Mouse (Mus musculus) G1E (cell line): ENCODE measurements around the gene Smpd3. TPM values are rescaled to one million over a fixed set of nuclear protein-coding genes. Genes with fewer than 3 reads are reported as not detected.
"Not testable (repeated sequence)": the region's sequence is repeated elsewhere in the genome, so short reads cannot be mapped to it uniquely, and the experiment has no call there.

Experiments
- ATAC-seq: 2 replicates; pipeline ENCODE4 v1.8.0; 2016; ENCODE audit warnings: mild to moderate bottlenecking; ENCODE audit not compliant: insufficient number of reproducible peaks, poor library complexity, low FRiP score, severe bottlenecking; ENCODE audit errors: extremely low read depth
- DNase-seq: peaks from one replicate; pipeline ENCODE4 v3.0.0; 2012; ENCODE audit warnings: low spot score
- H3K27me3 ChIP-seq: 2 replicates; pipeline ENCODE4 v1.6.1; 2012; ENCODE audit warnings: mild to moderate bottlenecking, low read length, inconsistent platforms; ENCODE audit not compliant: insufficient read depth
- H3K36me3 ChIP-seq: replicated peaks from 2 replicates; pipeline ENCODE3; 2012; ENCODE audit warnings: mild to moderate bottlenecking, inconsistent platforms
- H3K4me1 ChIP-seq: 2 replicates; pipeline ENCODE4 v1.6.1; 2012; ENCODE audit warnings: low read depth, low read length, inconsistent platforms, mixed read lengths; ENCODE audit not compliant: insufficient read depth
- H3K4me3 ChIP-seq: 2 replicates; pipeline ENCODE4 v1.5.1; 2012; ENCODE audit warnings: low read depth, mild to moderate bottlenecking, inconsistent platforms, low read length, moderate library complexity, mixed read lengths
- H3K9me3 ChIP-seq: replicated peaks from 2 replicates; pipeline ENCODE4 v1.6.1; 2012; ENCODE audit warnings: inconsistent platforms
- CTCF ChIP-seq: IDR thresholded peaks from 2 replicates; pipeline ENCODE4 v1.5.1; 2012; ENCODE audit warnings: low read depth, low read length, inconsistent platforms, mixed read lengths
- GATA1 ChIP-seq: IDR thresholded peaks from 2 replicates; pipeline ENCODE4 v1.6.1; 2012; ENCODE audit warnings: borderline replicate concordance, low read length, inconsistent platforms, mixed read lengths
- GATA2 ChIP-seq: IDR thresholded peaks from 2 replicates; pipeline ENCODE4 v1.6.1; 2012; ENCODE audit warnings: low read depth, low read length, inconsistent platforms, borderline replicate concordance
- POLR2AphosphoS5 ChIP-seq: IDR thresholded peaks from 2 replicates; pipeline ENCODE4 v1.6.1; 2012; ENCODE audit warnings: low read depth, low read length, inconsistent platforms; ENCODE audit not compliant: insufficient replicate concordance
- TAL1 ChIP-seq: conservative IDR thresholded peaks from 2 replicates; pipeline ENCODE4 v1.6.1; 2012; ENCODE audit warnings: low read depth, low read length, inconsistent platforms, mixed read lengths
- polyA plus RNA-seq: library from polyadenylated mRNA; stranded (reverse); fragments of >175 nt; gene quantifications from 2 replicates; pipeline ENCODE4 v1.2.3, GENCODE M21; 2012
- total RNA-seq, 2 experiments: library from RNA; stranded (forward) in 1 of 2; stranded (reverse) in 1 of 2; fragments of 200-1000 nt in 1 of 2; fragments of >200 nt in 1 of 2; fragmentation: Nextera tagmentation in 1 of 2; gene quantifications; 2 replicates each; pipeline ENCODE4 v1.2.3; 2014 to 2017

The Smpd3 gene
- total and polyA plus RNA-seq, 3 experiments, result not detected

DNA sequence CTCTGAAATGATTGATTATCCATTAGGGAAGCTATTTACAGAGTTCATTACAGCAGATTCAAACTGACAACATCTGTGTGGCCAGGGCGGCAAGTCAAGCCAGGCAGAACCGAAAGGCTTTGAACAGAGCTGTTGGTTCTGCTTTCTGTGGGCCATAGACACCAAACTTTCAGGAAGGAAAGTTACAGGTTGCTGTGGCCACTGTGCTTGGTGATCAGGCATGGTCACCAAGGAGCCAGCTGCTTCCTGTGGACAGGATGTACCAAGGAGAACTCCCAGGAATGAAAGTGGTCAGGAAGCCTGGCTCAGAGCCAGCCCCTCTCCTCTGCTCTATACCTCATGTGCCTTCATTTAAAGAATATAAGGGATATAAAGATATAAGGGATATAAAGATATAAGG, 30.2 kb downstream of the Smpd3 start:
- Histone ChIP-seq H3K27me3 (peaks cover 11% of the 10 kb centered on the region), H3K36me3 (no peaks in the 10 kb centered on the region), H3K4me1 (no peaks in the 10 kb centered on the region), H3K4me3 (no peak overlapping the region), H3K9me3 (no peaks in the 10 kb centered on the region)
- no peak for ATAC-seq
- TF ChIP-seq CTCF (no peak), TAL1 (no peak), POLR2AphosphoS5 (no peak), GATA1 (no peak), GATA2 (no peak)
- DNase-seq, result no peak

DNA sequence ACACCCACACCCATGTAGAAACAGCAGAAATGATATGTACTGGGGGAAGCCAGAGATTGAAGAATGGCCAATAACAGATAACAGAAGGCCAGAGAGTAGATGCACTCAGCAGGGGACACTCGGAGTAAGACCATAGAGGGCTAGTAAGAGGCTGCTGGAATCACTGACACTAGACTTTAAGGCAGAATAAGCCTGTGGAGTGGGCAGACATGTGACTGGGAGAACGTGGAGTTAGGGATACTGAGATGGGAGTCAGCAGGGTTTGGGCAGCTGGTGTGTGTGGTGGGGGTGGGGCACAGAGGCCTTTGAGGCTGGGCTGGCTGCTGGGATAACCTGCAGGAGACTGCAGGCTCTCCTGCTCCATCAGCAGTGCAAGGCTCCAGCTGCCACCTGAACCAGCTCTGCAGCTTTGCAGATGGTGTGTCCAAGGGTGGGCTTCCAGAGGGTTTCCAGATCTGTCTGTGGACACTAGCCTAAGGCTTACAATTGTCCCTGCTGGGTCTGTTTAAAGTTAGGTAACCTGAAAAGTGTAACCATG, 31.0 kb downstream of the Smpd3 start:
- H3K4me1 ChIP-seq, DNase-seq, H3K36me3 ChIP-seq, ATAC-seq, H3K9me3 ChIP-seq, H3K27me3 ChIP-seq, H3K4me3 ChIP-seq: not testable (repeated sequence)

- no peaks in the 10 kb centered on the region for H3K9me3 ChIP-seq
- no peak for TF ChIP-seq POLR2AphosphoS5
- no peak for TF ChIP-seq GATA2
- TF ChIP-seq TAL1, result no peak
- TF ChIP-seq GATA1, result no peak
- no peak for TF ChIP-seq CTCF
- H3K27me3 ChIP-seq, result peaks cover 10% of the 10 kb centered on the region; the same call in 1 of the 2 replicates
- no peaks in the 10 kb centered on the region for H3K4me1 ChIP-seq
- H3K4me3 ChIP-seq, result no peak overlapping the region
- DNase-seq (no peak), ATAC-seq (no peak)
- H3K36me3 ChIP-seq, result no peaks in the 10 kb centered on the region
These were observed 31.7 kb downstream of the Smpd3 start for GRCm38 (mm10) chr8:106306076-106306475.

DNA sequence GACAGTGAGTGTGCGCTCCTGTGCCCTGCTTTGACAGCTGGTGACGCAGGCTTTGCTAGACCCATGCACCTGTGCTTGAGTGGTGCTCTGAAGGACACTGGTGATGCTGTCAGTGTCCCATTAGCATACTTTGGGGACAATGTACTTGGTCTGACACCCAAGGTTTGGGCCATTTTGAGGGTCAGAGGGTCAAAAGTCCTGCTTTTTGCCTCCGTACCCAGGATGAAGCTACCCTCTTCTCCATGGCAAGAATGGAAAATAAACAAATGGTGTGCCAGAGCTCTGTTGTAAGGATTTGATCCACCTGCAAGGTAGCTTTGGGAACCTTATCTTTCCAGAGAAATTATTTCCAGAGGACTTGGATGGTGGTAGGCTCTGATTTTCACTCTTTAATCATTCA, 32.5 kb downstream of the Smpd3 start:
- Histone ChIP-seq H3K27me3 (peaks cover 10% of the 10 kb centered on the region; the same call in 1 of the 2 replicates), H3K4me3 (no peak overlapping the region), H3K36me3 (no peaks in the 10 kb centered on the region), H3K9me3 (no peaks in the 10 kb centered on the region), H3K4me1 (no peaks in the 10 kb centered on the region)
- TF ChIP-seq TAL1 (no peak), POLR2AphosphoS5 (no peak), GATA1 (no peak), CTCF (no peak), GATA2 (no peak)
- ATAC-seq (no peak), DNase-seq (no peak)

GRCm38 (mm10) chr8:106304321-106304720, 33.5 kb downstream of the Smpd3 start:
- peaks cover 12% of the 10 kb centered on the region; the same call in 1 of the 2 replicates for H3K27me3 ChIP-seq
- no peak overlapping the region for H3K4me3 ChIP-seq
- TF ChIP-seq POLR2AphosphoS5, result no peak
- no peak for TF ChIP-seq CTCF
- TF ChIP-seq GATA2, result no peak
- TF ChIP-seq TAL1, result no peak
- no peak for TF ChIP-seq GATA1
- H3K36me3 ChIP-seq, result no peaks in the 10 kb centered on the region
- ATAC-seq, result no peak
- H3K4me1 ChIP-seq, result no peaks in the 10 kb centered on the region
- H3K9me3 ChIP-seq, result no peaks in the 10 kb centered on the region
- no peak for DNase-seq

DNA sequence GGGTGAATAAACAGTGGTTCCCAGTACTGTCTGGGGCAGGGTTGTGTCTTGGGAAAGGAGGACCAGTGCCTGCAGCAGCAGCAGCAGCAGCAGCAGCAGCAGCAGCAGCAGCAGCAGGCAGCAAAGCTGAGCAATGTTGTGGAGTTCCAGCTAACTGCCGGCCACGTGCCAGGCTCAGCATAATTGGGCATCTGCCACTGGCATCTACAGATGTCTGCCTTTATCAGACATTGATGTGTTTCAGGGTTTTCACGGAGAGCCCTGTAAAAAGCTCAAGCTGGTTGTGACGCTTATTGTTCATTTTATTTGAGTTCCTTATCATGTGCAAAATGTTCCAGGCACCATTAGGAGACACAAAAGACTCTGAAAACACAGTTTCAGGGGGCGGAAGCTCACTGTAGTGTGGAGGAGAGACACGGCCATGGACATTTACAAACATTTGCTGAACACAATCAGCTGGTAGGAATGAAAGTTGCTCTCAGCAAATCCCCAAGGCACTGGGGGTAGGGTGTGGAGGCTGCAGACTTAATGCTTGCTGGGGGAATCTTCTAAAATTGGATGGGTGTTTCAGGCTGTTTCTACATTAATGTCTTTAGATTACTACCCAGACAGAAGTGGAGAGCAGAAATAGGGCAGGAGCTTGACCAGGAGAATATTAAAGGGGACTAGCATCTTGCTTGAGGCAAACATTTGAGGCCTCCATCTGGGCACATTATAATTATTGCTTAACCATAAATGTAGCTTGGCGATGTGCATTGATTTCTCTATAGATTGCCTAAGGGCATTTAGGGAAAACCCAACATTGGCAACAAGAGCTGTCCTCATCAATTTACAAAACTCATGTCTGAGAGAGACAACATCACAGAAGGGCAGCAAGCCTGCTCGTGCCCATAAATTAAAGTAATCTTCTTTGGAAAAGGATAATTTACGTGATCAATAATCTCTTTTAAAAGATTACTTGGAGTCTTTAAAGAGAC, 36.8 kb downstream of the Smpd3 start:
- Histone ChIP-seq H3K4me3 (no peak overlapping the region), H3K27me3 (peaks cover 21% of the 10 kb centered on the region), H3K9me3 (no peaks in the 10 kb centered on the region), H3K36me3 (no peaks in the 10 kb centered on the region), H3K4me1 (no peaks in the 10 kb centered on the region)
- DNase-seq (no peak), ATAC-seq (no peak)
- no peak for TF ChIP-seq TAL1
- no peak for TF ChIP-seq GATA2
- TF ChIP-seq GATA1, result no peak
